Mouse (Mus musculus): ENCODE measurements around the gene Gm13287. TPM values are rescaled to one million over a fixed set of nuclear protein-coding genes. Genes with fewer than 3 reads are reported as not detected.

Gene Gm13287
- total RNA-seq, 2 experiments from 2014 or later: not detected

Other genes starting within 250 kb of the Gm13287 start
- gene Ifna15, start 245.0 kb upstream of the Gm13287 start, total RNA-seq (2021): not detected
- not detected for gene Ifna14, start 231.5 kb upstream of the Gm13287 start, total RNA-seq (2021)
- not detected for gene Ifna9, start 210.9 kb upstream of the Gm13287 start, total RNA-seq (2021)
- not detected for gene Ifna12, start 199.9 kb upstream of the Gm13287 start, total RNA-seq (2021)
- gene C87499, start 168.8 kb upstream of the Gm13287 start, total RNA-seq (2021): not detected
- not detected for gene Ifna13, start 158.8 kb upstream of the Gm13287 start, total RNA-seq (2021)
- not detected for gene Ifna16, start 126.3 kb upstream of the Gm13287 start, total RNA-seq (2021)
- not detected for gene Ifna2, start 119.3 kb upstream of the Gm13287 start, total RNA-seq (2021)
- gene Ifnab, start 111.9 kb upstream of the Gm13287 start, total RNA-seq (2021): not detected
- under 1 TPM in 1 of 2 experiments, not detected in 1; 0.42 TPM for gene Gm26566, start 81.4 kb upstream of the Gm13287 start, total RNA-seq (2021)
- gene Klhl9, start 80.8 kb upstream of the Gm13287 start, total RNA-seq (2021): 10 to 100 TPM; 43.9 to 50.4 TPM
- gene Gm13271, start 48.4 kb upstream of the Gm13287 start, total RNA-seq (2021): not detected
- not detected for gene Gm13283, start 43.1 kb upstream of the Gm13287 start, total RNA-seq (2021)
- gene Gm13290, start 29.4 kb upstream of the Gm13287 start, total RNA-seq (2021): not detected
- gene Gm13289, start 26.3 kb upstream of the Gm13287 start, total RNA-seq (2021): not detected
- not detected for gene Gm13272, start 23.4 kb upstream of the Gm13287 start, total RNA-seq (2021)
- gene Ifnz, start 21.1 kb upstream of the Gm13287 start, total RNA-seq (2021): not detected
- not detected for gene Gm13276, start 17.5 kb upstream of the Gm13287 start, total RNA-seq (2021)
- gene Gm13277, start 14.6 kb upstream of the Gm13287 start, total RNA-seq (2021): not detected
- gene Gm13278, start 11.7 kb upstream of the Gm13287 start, total RNA-seq (2021): not detected
- not detected for gene Gm13275, start 8.8 kb upstream of the Gm13287 start, total RNA-seq (2021)
- not detected for gene Gm13279, start 5.9 kb upstream of the Gm13287 start, total RNA-seq (2021)
- gene Gm13285, start 3.6 kb upstream of the Gm13287 start, total RNA-seq (2021): not detected
- gene Gm13288, start 2.3 kb downstream of the Gm13287 start, total RNA-seq (2021): not detected
- not detected for gene Ifna7, start 13.0 kb downstream of the Gm13287 start, total RNA-seq (2021)
- gene Ifna11, start 16.7 kb downstream of the Gm13287 start, total RNA-seq (2021): not detected
- not detected for gene Ifna6, start 24.2 kb downstream of the Gm13287 start, total RNA-seq (2021)
- gene Ifna5, start 32.3 kb downstream of the Gm13287 start, total RNA-seq (2021): not detected
- not detected for gene Ifna4, start 38.6 kb downstream of the Gm13287 start, total RNA-seq (2021)
- gene Ifna1, start 46.8 kb downstream of the Gm13287 start, total RNA-seq (2021): not detected
- gene Ifne, start 76.9 kb downstream of the Gm13287 start, total RNA-seq (2021): not detected

Data from gastrocnemius, postnatal 36 days (tissue).